Mouse (Mus musculus) right cerebral cortex, postnatal 10 days (tissue): ENCODE data around the gene 1110008L16Rik.
A peak's percentile ranks its signal among the peaks of the same experiment; 100 is the strongest.
"Not testable (repeated sequence)": the region's sequence is repeated elsewhere in the genome, so short reads cannot be mapped to it uniquely, and the experiment has no call there.

Source experiments
- DNase-seq, 2 experiments: peaks; one replicate each; pipeline ENCODE4 v3.0.0; 2021; ENCODE audit warnings: low spot score in 2 of 2

Gene 1110008L16Rik

GRCm38 (mm10) chr12:55392733-55393577 is 93.6 kb downstream of the 1110008L16Rik start:
- DNase-seq = no peak

GRCm38 (mm10) chr12:55395601-55396000 is 96.2 kb downstream of the 1110008L16Rik start:
- not testable (repeated sequence) for DNase-seq

- no peak for DNase-seq
Observed at GRCm38 (mm10) chr12:55396536-55396935, 97.2 kb downstream of the 1110008L16Rik start.

- no peak for DNase-seq
Observed at GRCm38 (mm10) chr12:55397544-55398239, 98.3 kb downstream of the 1110008L16Rik start.

GRCm38 (mm10) chr12:55398240-55399127 is 99.1 kb downstream of the 1110008L16Rik start:
- peak; percentile 94 to 95 for DNase-seq

- no peak for DNase-seq
Observed at GRCm38 (mm10) chr12:55399128-55399677, 99.8 kb downstream of the 1110008L16Rik start.

GRCm38 (mm10) chr12:55407888-55408287 is 108.5 kb downstream of the 1110008L16Rik start:
- no peak for DNase-seq

GRCm38 (mm10) chr12:55415255-55415654 is 115.9 kb downstream of the 1110008L16Rik start:
- no peak for DNase-seq

GRCm38 (mm10) chr12:55415762-55416161 is 116.4 kb downstream of the 1110008L16Rik start:
- no peak for DNase-seq

GRCm38 (mm10) chr12:55420220-55420619 is 120.8 kb downstream of the 1110008L16Rik start:
- no peak for DNase-seq

- DNase-seq = no peak
Observed at GRCm38 (mm10) chr12:55422057-55422456, 122.7 kb downstream of the 1110008L16Rik start.

- DNase-seq = no peak
Observed at GRCm38 (mm10) chr12:55426300-55426699, 126.9 kb downstream of the 1110008L16Rik start.

- no peak for DNase-seq
Observed at GRCm38 (mm10) chr12:55429201-55429600, 129.8 kb downstream of the 1110008L16Rik start.

GRCm38 (mm10) chr12:55429956-55430355 is 130.6 kb downstream of the 1110008L16Rik start:
- no peak for DNase-seq
